Mouse (Mus musculus) granulocyte monocyte progenitor cell, adult 5-6 weeks (primary cell): ENCODE data around the gene Cd276. TPM values are rescaled to one million over a fixed set of nuclear protein-coding genes. Genes with fewer than 3 reads are reported as not detected.

Experiments
- total RNA-seq, 2 experiments: library from RNA; stranded (forward) in 1 of 2; stranded (reverse) in 1 of 2; fragments of 200-712, 200-1000 nt in 1 of 2; fragments of >200 nt in 1 of 2; fragmentation: Nextera tagmentation in 1 of 2; gene quantifications; 2 replicates each; pipeline ENCODE4 v1.2.3; 2014 to 2017

Cd276 gene
- total RNA-seq, 2 experiments from 2014 or later = not detected

Other genes starting within 250 kb of the Cd276 start
- not detected in 2 replicates for gene Loxl1, start 242.3 kb downstream of the Cd276 start, total RNA-seq (2014; fragmentation: Nextera tagmentation)
- not detected in 2 replicates for gene Loxl1, start 242.3 kb downstream of the Cd276 start, total RNA-seq (2017)
- not detected in 2 replicates for gene Tbc1d21, start 185.0 kb downstream of the Cd276 start, total RNA-seq (2014; fragmentation: Nextera tagmentation)
- gene Tbc1d21, start 185.0 kb downstream of the Cd276 start, total RNA-seq (2017) = not detected in 2 replicates
- not detected in 2 replicates for gene Insyn1, start 66.8 kb downstream of the Cd276 start, total RNA-seq (2014; fragmentation: Nextera tagmentation)
- not detected in 2 replicates for gene Insyn1, start 66.8 kb downstream of the Cd276 start, total RNA-seq (2017)
- 115 and 137 TPM in 2 replicates for gene Nptn, start 26.8 kb upstream of the Cd276 start, total RNA-seq (2014; fragmentation: Nextera tagmentation)
- gene Nptn, start 26.8 kb upstream of the Cd276 start, total RNA-seq (2017) = 99.8 and 121 TPM in 2 replicates
- not detected in 2 replicates for gene Rec114, start 188.5 kb upstream of the Cd276 start, total RNA-seq (2014; fragmentation: Nextera tagmentation)
- gene Rec114, start 188.5 kb upstream of the Cd276 start, total RNA-seq (2017) = not detected in 2 replicates